Mouse (Mus musculus): Measurements from ENCODE around the gene Enox1.

Gene Enox1

GRCm38 (mm10) chr14:77246977-77247376 lies 90.4 kb downstream of the Enox1 start:
- no peak for DNase-seq (ENCODE audit: low read depth, low spot score)
- H3K27me3 ChIP-seq (ENCODE audit: control insufficient read depth, insufficient read depth, low read length, poor library complexity, severe bottlenecking): no peaks in the 10 kb centered on the region
- no peaks in the 10 kb centered on the region for H3K36me3 ChIP-seq (ENCODE audit: control insufficient read depth, insufficient read depth, low read length, poor library complexity, severe bottlenecking)

- DNase-seq (ENCODE audit: low read depth, low spot score): no peak
- no peaks in the 10 kb centered on the region for H3K36me3 ChIP-seq (ENCODE audit: control insufficient read depth, insufficient read depth, low read length, poor library complexity, severe bottlenecking)
- no peaks in the 10 kb centered on the region for H3K27me3 ChIP-seq (ENCODE audit: control insufficient read depth, insufficient read depth, low read length, poor library complexity, severe bottlenecking)
These were observed 91.9 kb downstream of the Enox1 start for GRCm38 (mm10) chr14:77248426-77248825.

- no peaks in the 10 kb centered on the region for H3K36me3 ChIP-seq (ENCODE audit: control insufficient read depth, insufficient read depth, low read length, poor library complexity, severe bottlenecking)
- no peak for DNase-seq (ENCODE audit: low read depth, low spot score)
- H3K27me3 ChIP-seq (ENCODE audit: control insufficient read depth, insufficient read depth, low read length, poor library complexity, severe bottlenecking): no peaks in the 10 kb centered on the region
These were observed 92.4 kb downstream of the Enox1 start for GRCm38 (mm10) chr14:77248946-77249345.

GRCm38 (mm10) chr14:77250652-77251238 lies 94.2 kb downstream of the Enox1 start:
- no peaks in the 10 kb centered on the region for H3K36me3 ChIP-seq (ENCODE audit: control insufficient read depth, insufficient read depth, low read length, poor library complexity, severe bottlenecking)
- no peak for DNase-seq (ENCODE audit: low read depth, low spot score)

GRCm38 (mm10) chr14:77255201-77255600 lies 98.6 kb downstream of the Enox1 start:
- H3K36me3 ChIP-seq (ENCODE audit: control insufficient read depth, insufficient read depth, low read length, poor library complexity, severe bottlenecking): no peaks in the 10 kb centered on the region
- DNase-seq (ENCODE audit: low read depth, low spot score): no peak
- no peaks in the 10 kb centered on the region for H3K27me3 ChIP-seq (ENCODE audit: control insufficient read depth, insufficient read depth, low read length, poor library complexity, severe bottlenecking)

More at GRCm38 (mm10) chr14:77250652-77251238, 94.2 kb downstream of the Enox1 start:
- no peaks in the 10 kb centered on the region for H3K27me3 ChIP-seq (ENCODE audit: control insufficient read depth, insufficient read depth, low read length, poor library complexity, severe bottlenecking)

GRCm38 (mm10) chr14:77255711-77256110 lies 99.1 kb downstream of the Enox1 start:
- Histone ChIP-seq H3K36me3 (ENCODE audit: control insufficient read depth, insufficient read depth, low read length, poor library complexity, severe bottlenecking) (no peaks in the 10 kb centered on the region), H3K27me3 (ENCODE audit: control insufficient read depth, insufficient read depth, low read length, poor library complexity, severe bottlenecking) (no peaks in the 10 kb centered on the region)
- DNase-seq (ENCODE audit: low read depth, low spot score): no peak

- Histone ChIP-seq H3K27me3 (ENCODE audit: control insufficient read depth, insufficient read depth, low read length, poor library complexity, severe bottlenecking) (no peaks in the 10 kb centered on the region), H3K36me3 (ENCODE audit: control insufficient read depth, insufficient read depth, low read length, poor library complexity, severe bottlenecking) (no peaks in the 10 kb centered on the region)
- DNase-seq (ENCODE audit: low read depth, low spot score): no peak
These were observed 100.4 kb downstream of the Enox1 start for GRCm38 (mm10) chr14:77256943-77257342.

- no peak for DNase-seq (ENCODE audit: low read depth, low spot score)
- H3K27me3 ChIP-seq (ENCODE audit: control insufficient read depth, insufficient read depth, low read length, poor library complexity, severe bottlenecking): no peaks in the 10 kb centered on the region
- H3K36me3 ChIP-seq (ENCODE audit: control insufficient read depth, insufficient read depth, low read length, poor library complexity, severe bottlenecking): no peaks in the 10 kb centered on the region
These were observed 100.9 kb downstream of the Enox1 start for GRCm38 (mm10) chr14:77257461-77257860.

GRCm38 (mm10) chr14:77258186-77258585 lies 101.6 kb downstream of the Enox1 start:
- Histone ChIP-seq H3K36me3 (ENCODE audit: control insufficient read depth, insufficient read depth, low read length, poor library complexity, severe bottlenecking) (no peaks in the 10 kb centered on the region), H3K27me3 (ENCODE audit: control insufficient read depth, insufficient read depth, low read length, poor library complexity, severe bottlenecking) (no peaks in the 10 kb centered on the region)
- no peak for DNase-seq (ENCODE audit: low read depth, low spot score)

GRCm38 (mm10) chr14:77259686-77260085 lies 103.1 kb downstream of the Enox1 start:
- Histone ChIP-seq H3K36me3 (ENCODE audit: control insufficient read depth, insufficient read depth, low read length, poor library complexity, severe bottlenecking) (no peaks in the 10 kb centered on the region), H3K27me3 (ENCODE audit: control insufficient read depth, insufficient read depth, low read length, poor library complexity, severe bottlenecking) (no peaks in the 10 kb centered on the region)
- DNase-seq (ENCODE audit: low read depth, low spot score): no peak

- no peak for DNase-seq (ENCODE audit: low read depth, low spot score)
- H3K27me3 ChIP-seq (ENCODE audit: control insufficient read depth, insufficient read depth, low read length, poor library complexity, severe bottlenecking): no peaks in the 10 kb centered on the region
These were observed 103.5 kb downstream of the Enox1 start for GRCm38 (mm10) chr14:77260107-77260506.

GRCm38 (mm10) chr14:77266805-77267771 lies 110.5 kb downstream of the Enox1 start:
- H3K27me3 ChIP-seq (ENCODE audit: control insufficient read depth, insufficient read depth, low read length, poor library complexity, severe bottlenecking): no peaks in the 10 kb centered on the region
- H3K36me3 ChIP-seq (ENCODE audit: control insufficient read depth, insufficient read depth, low read length, poor library complexity, severe bottlenecking): no peaks in the 10 kb centered on the region
- DNase-seq (ENCODE audit: low read depth, low spot score): no peak

More at GRCm38 (mm10) chr14:77260107-77260506, 103.5 kb downstream of the Enox1 start:
- H3K36me3 ChIP-seq (ENCODE audit: control insufficient read depth, insufficient read depth, low read length, poor library complexity, severe bottlenecking): no peaks in the 10 kb centered on the region

- DNase-seq (ENCODE audit: low read depth, low spot score): no peak
- H3K36me3 ChIP-seq (ENCODE audit: control insufficient read depth, insufficient read depth, low read length, poor library complexity, severe bottlenecking): no peaks in the 10 kb centered on the region
- no peaks in the 10 kb centered on the region for H3K27me3 ChIP-seq (ENCODE audit: control insufficient read depth, insufficient read depth, low read length, poor library complexity, severe bottlenecking)
These were observed 115.8 kb downstream of the Enox1 start for GRCm38 (mm10) chr14:77272248-77272930.

- Histone ChIP-seq H3K36me3 (ENCODE audit: control insufficient read depth, insufficient read depth, low read length, poor library complexity, severe bottlenecking) (no peaks in the 10 kb centered on the region), H3K27me3 (ENCODE audit: control insufficient read depth, insufficient read depth, low read length, poor library complexity, severe bottlenecking) (no peaks in the 10 kb centered on the region)
- DNase-seq (ENCODE audit: low read depth, low spot score): no peak
These were observed 116.4 kb downstream of the Enox1 start for GRCm38 (mm10) chr14:77272931-77273446.

All from splenic B cell, adult 2 months (primary cell).